Mouse (Mus musculus): ENCODE measurements around the gene Gm45716. TPM values are rescaled to one million over a fixed set of nuclear protein-coding genes. Genes with fewer than 3 reads are reported as not detected.

Gm45716 gene
- total RNA-seq, 2 experiments from 2014 or later: 26.6 to 30.4 TPM

DNA sequence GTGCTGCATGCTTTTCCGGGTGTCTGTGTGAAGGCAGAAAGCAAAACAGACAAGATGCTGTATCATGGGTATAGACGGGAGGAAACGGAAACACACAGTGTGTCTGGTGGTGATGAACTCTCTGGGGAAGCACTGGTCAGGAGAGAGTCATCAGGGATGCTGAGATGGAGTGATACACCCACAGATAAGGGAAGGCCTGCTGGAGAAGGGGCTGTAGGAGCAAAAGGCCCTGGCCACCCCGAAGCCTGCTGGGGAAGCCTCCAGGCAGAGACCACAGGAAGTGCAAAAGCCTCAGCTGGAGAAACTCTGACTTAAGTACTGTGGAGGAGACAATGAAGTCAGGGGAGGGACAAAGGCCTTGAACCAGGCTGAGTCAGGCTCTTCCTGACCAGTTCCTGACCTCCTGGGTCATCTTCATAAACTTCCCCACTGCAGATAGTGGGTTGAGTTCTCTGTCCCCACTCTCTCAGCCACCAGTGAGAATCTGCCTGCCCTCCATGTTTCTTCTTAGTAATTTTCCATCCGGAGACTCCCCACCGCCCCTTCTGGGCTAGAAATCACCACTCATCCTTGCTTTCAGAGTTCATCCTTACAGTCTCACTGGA is 99.2 kb downstream of the Gm45716 start:
- no peak for DNase-seq

DNA sequence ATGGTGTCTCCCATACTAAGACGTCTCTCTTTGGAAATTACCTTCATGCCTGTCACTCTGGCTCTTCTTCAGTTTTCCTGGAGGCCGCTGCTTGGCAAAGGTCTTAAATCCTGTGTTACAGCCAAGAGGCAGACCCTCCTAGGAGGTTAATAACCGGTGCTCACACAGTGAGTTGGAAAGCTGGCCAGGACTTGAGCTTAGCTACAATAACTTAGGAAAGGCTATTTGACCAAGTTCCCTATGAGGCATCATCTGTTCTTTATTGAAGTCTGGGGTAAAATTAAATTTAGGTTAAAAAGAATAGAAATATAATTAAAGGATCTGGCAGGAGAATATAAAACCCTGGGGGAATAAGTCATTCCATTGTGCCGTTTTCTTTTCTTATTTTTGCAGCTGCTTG is 103.7 kb downstream of the Gm45716 start:
- no peak for DNase-seq

DNA sequence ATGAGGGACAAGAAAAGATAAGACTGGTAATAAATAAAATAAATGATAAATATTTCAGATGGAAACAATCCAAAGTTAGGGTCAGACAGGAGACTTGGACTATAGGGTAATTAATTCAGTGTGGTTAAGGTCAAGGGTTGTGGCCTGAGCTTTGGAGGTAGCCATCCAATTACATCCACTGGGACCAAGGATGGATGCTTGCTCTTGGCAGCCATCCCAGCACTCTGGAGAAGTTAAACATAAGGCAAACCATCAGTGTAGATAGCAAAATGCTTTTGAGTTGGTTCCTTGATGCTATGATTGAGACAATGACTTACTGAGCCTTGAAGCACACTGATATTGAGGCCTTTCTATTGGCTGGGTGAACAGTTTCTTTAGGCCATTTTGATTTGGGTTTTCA is 105.3 kb downstream of the Gm45716 start:
- no peak for DNase-seq

DNA sequence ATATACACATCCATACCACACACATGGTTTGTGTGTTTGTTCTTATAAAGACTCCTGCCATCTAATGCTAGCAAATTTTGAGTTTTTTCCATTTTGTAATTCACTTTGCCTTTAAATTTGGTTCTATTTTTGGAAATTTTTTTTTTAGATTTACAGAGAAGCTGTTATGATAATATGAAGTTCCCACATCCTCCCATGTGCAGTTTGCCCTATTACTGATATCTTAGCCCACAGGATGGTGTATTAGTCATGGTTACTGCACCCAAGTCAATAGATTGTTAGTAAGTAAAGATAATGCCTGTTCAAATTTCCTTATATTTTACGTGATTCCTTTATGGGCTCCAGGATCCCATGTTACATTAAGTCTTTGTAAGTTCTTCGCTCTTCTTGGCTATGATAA is 107.1 kb downstream of the Gm45716 start:
- DNase-seq: no peak

Other genes with a start within 250 kb of the Gm45716 start
- gene Pctp, start 184.8 kb upstream of the Gm45716 start, total RNA-seq (2021): 1 to 10 TPM; 4.3 to 4.8 TPM
- 10 to 100 TPM; 27.3 to 29.6 TPM for gene Tmem100, start 157.3 kb upstream of the Gm45716 start, total RNA-seq (2021)
- 10 to 100 TPM; 58.0 to 58.8 TPM for gene Mmd, start 61.8 kb downstream of the Gm45716 start, total RNA-seq (2021)
- 10 to 100 TPM; 16.6 to 19.0 TPM for gene Hlf, start 203.2 kb downstream of the Gm45716 start, total RNA-seq (2021)